Mouse (Mus musculus) thymus, adult 2 months (tissue): Measurements from ENCODE around the gene Srrt. TPM values are rescaled to one million over a fixed set of nuclear protein-coding genes. Genes with fewer than 3 reads are reported as not detected.

Source experiments
- DNase-seq: peaks from one replicate; pipeline ENCODE4 v3.0.0; 2021
- H3K27ac ChIP-seq: fragments of 200-500 bp; 2 replicates; pipeline ENCODE4 v1.5.1; 2012; ENCODE audit warnings: low read length, control low read depth; ENCODE audit not compliant: control insufficient read depth, insufficient read depth
- H3K27me3 ChIP-seq: fragments of 200-500 bp; 2 replicates; pipeline ENCODE4 v1.6.1; 2012; ENCODE audit warnings: mild to moderate bottlenecking, low read length, moderate library complexity, mixed read lengths; ENCODE audit not compliant: control insufficient read depth, insufficient read depth
- H3K36me3 ChIP-seq: fragments of 200-500 bp; 2 replicates; pipeline ENCODE4 v1.6.1; 2012; ENCODE audit warnings: mild to moderate bottlenecking, low read length, moderate library complexity; ENCODE audit not compliant: control insufficient read depth, insufficient read depth
- H3K4me1 ChIP-seq: fragments of 200-500 bp; replicated peaks from 2 replicates; pipeline ENCODE4 v1.6.1; 2012; ENCODE audit warnings: low read length; ENCODE audit not compliant: control insufficient read depth, insufficient read depth
- H3K4me3 ChIP-seq: fragments of 200-500 bp; 2 replicates; pipeline ENCODE4 v1.5.1; 2012; ENCODE audit warnings: mild to moderate bottlenecking, low read length, control low read depth, moderate library complexity; ENCODE audit not compliant: control insufficient read depth, insufficient read depth
- CTCF ChIP-seq: fragments of 200-500 bp; IDR thresholded peaks from 2 replicates; pipeline ENCODE4 v1.5.1; 2012; ENCODE audit warnings: mild to moderate bottlenecking, control low read depth, low read length, moderate library complexity, borderline replicate concordance; ENCODE audit not compliant: control insufficient read depth, poor library complexity, insufficient read depth; ENCODE audit errors: extremely low read depth
- POLR2A ChIP-seq: fragments of 200-500 bp; IDR thresholded peaks from 2 replicates; pipeline ENCODE4 v1.6.1; 2012; ENCODE audit warnings: mild to moderate bottlenecking, low read length, control low read depth, moderate library complexity; ENCODE audit not compliant: control insufficient read depth, poor library complexity, insufficient read depth; ENCODE audit errors: extremely low read depth
- WGBS: fragments of 180-500 bp; shearing (Covaris S2); methylation state at CpG from one replicate; pipeline ENCODE4 v1.1.7; 2018; 5-methylcytosine and 5-hydroxymethylcytosine counted together
- polyA plus RNA-seq: library from polyadenylated mRNA; depleted of rRNA; stranded (reverse); fragments of >200 nt; gene quantifications from 2 replicates; pipeline ENCODE4 v1.2.3, GENCODE M21; 2012

The Srrt gene
- polyA plus RNA-seq, 1 experiment, result 434 TPM

DNA sequence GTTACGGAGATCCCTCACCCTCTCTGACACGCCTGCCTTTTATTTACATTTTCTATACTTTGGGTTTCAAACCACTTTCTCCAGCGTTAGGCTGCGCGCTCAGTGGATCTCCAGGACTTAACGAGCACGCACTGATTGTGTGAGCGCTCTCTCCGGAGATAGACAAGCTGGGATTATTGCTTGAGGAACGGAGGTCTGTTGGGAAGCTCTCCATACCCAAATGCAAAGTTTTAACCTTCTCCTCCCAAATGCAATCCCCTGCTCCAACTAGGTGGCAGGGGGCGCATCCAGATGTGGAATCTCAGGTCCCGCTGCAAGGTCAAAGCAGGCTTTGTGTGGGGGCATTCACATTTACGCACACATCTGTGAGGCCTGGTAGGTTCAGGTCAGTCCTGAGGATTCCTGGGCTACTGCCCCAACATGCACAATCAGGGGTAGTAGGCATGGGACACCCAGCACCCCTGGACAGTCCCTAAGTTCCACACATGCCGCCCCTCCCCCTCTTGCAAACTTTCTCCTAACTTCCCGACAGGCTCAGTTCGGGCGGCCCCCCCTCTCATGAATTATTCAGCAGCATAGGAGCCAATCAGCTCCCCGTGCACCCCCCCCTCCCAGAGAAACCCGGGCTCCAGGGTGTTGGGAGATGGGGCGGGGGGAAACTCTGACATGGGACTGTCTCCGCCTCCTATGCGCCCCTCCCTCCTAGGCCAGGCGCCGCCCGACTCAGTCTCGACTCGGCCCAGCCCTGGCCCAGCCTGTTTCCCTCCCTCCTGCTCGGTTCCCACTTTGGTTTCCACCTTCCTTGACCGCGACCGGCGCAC is 42.1 kb upstream of the Srrt start, which contains the start of gene Ephb4:
Gene Ephb4 (plus strand): TSS at position 726 of the 821 bp plus-strand sequence.
- H3K4me3 ChIP-seq, result peak within 1 kb of the TSS; percentile 5; the same call in 1 of the 2 replicates
- no peaks in the 10 kb centered on the region for H3K36me3 ChIP-seq
- TF ChIP-seq CTCF, result no peak
- no peak for TF ChIP-seq POLR2A
- 5% methylated on average over 31 of the region's 32 CpGs for WGBS
- DNase-seq, result no peak
- H3K27ac ChIP-seq, result no peak within 1 kb of the TSS
- 0 out of 2 replicates have a peak, but pooled peaks cover 4% of the 10 kb centered on the region for H3K4me1 ChIP-seq
- peaks cover 7% of the 10 kb centered on the region for H3K27me3 ChIP-seq

DNA sequence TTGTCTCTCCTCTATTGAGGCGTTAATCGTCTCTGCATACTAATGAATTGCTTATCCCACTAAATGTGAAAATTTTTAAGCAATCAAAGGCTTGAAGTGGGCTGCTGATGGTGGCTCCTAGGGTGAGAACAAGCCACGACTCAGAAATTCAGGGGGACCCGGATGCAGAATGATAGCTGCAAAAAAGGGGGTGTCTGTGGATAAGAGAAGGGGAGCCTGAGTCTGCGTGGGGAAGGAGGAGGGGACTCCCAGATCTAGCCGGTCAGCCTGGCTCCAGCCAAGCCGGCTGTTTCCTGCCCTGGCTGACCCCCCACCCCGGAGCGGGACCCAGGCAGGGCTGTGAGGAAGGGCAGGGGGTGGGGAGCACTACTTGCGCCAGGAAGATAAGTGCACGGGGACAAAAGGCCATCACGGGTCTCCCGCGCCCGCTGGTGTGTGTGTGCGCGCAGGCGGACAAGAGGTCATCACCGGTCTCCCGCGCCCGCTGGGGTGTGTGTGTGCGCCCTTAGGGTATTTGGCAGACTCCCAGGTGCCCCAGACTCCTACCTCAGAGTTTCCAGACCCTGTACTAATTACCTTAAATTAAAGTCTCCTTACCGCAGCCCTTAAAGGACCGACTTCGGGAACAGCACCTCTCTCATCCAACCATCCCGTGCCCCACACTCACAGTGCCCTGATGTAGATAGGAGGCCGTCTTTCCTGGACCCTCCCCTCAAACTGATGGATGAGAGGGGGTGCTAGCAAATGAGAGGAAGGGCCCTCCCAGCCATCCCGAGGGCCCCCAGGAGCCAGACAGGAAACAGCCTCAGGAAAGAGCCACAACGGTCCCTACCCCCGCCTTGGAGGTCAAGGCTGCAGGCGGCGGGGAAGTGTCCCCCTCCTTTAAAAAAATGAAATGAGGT is 41.3 kb upstream of the Srrt start:
- Histone ChIP-seq H3K27ac (no peak overlapping the region), H3K27me3 (peaks cover 7% of the 10 kb centered on the region), H3K4me3 (no peak overlapping the region), H3K4me1 (0 out of 2 replicates have a peak, but pooled peaks cover 4% of the 10 kb centered on the region), H3K36me3 (no peaks in the 10 kb centered on the region)
- no peak for TF ChIP-seq CTCF
- no peak for TF ChIP-seq POLR2A
- WGBS, result 12% methylated on average over 33 of the region's 33 CpGs
- DNase-seq, result no peak

DNA sequence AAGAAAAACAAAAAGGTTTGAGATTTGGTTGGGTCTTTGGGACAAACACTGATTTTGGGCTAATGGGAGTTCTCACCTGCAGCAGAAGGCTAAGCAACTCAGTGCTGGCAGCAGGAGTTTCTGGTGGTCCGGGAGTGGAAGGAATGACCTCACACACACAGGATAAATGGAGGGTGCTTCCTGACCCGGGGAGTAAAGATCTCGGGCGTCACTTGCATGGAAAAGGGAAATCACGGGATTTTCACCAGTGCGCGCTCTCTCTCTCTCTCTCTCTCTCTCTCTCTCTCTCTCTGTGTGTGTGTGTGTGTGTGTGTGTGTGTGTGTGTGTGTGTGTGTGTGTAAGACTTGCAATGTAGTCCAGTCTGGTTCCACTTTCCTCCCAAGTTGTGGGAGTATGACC is 40.4 kb upstream of the Srrt start:
- H3K4me3 ChIP-seq, result no peak overlapping the region
- H3K27me3 ChIP-seq, result peaks cover 7% of the 10 kb centered on the region
- 0 out of 2 replicates have a peak, but pooled peaks cover 4% of the 10 kb centered on the region for H3K4me1 ChIP-seq
- 86% methylated on average over 7 of the region's 7 CpGs for WGBS
- no peak overlapping the region for H3K27ac ChIP-seq
- H3K36me3 ChIP-seq, result no peaks in the 10 kb centered on the region
- DNase-seq, result no peak
- TF ChIP-seq POLR2A (no peak), CTCF (no peak)

DNA sequence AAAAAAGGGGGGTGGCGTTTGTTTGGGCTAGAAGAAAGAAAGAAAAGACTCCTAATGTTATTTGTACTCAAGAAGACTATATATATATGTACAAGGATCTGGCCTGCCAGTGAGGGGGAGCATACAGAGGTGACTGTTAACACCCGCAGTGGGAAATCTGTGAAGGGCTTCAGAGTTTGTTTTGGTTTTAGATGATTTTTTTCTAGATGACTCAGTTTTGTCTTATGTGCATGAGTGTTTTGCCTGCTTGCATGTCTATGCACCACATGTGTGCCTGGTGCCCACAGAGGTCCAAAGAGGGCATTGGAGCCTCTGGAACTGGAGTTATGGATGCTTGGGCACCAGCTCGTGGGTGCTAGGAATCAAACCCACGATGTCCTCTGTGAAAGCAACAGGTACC is 39.5 kb upstream of the Srrt start:
- WGBS, result 92% methylated on average over 4 of the region's 4 CpGs
- Histone ChIP-seq H3K4me1 (0 out of 2 replicates have a peak, but pooled peaks cover 4% of the 10 kb centered on the region), H3K4me3 (no peak overlapping the region), H3K27me3 (peaks cover 7% of the 10 kb centered on the region), H3K27ac (no peak overlapping the region), H3K36me3 (no peaks in the 10 kb centered on the region)
- no peak for DNase-seq
- no peak for TF ChIP-seq CTCF
- TF ChIP-seq POLR2A, result no peak

DNA sequence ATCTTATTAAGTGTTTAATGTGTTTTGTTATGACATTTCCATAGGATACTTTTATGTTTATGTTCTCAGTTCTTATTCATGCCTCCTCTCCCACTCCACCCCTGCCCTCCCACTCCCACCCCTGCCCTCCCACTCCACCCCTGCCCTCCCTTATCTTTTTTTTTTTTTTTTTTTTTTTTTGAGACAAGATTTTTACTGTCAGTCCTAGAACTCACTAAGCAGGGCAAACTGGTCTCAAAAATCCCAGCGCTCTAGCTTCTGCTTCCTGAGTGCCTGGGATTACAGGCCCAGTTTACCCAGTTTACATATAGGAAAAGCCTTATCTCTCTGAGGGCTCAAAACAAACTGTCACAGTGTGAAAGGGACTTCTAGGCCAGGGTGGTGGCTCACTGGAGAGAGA is 38.9 kb upstream of the Srrt start:
- Histone ChIP-seq H3K4me1 (0 out of 2 replicates have a peak, but pooled peaks cover 4% of the 10 kb centered on the region), H3K27me3 (peaks cover 7% of the 10 kb centered on the region), H3K4me3 (no peak overlapping the region), H3K36me3 (no peaks in the 10 kb centered on the region), H3K27ac (no peak overlapping the region)
- no peak for TF ChIP-seq POLR2A
- no peak for TF ChIP-seq CTCF
- 94% methylated on average over 1 of the region's 1 CpGs for WGBS
- DNase-seq, result no peak

DNA sequence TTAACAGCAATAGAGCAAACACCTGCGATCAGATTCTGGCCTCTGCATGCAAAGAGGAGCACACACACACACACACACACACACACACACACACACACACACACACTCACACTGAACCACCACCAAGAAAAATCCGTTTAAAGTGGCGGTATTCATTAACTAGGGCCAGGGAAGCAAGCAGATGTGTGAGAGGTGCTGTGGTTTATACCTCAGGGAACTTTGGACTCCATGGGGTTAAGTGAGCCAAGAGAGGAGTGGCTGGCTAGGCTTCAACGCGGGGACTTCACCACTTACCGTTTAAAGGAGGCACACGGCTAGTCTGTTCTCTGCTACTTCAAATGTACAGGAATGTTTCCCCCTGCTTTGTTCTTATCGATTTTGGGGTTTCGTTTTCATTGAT is 38.3 kb upstream of the Srrt start:
- no peak for DNase-seq
- Histone ChIP-seq H3K27ac (no peak overlapping the region), H3K4me1 (0 out of 2 replicates have a peak, but pooled peaks cover 4% of the 10 kb centered on the region), H3K4me3 (no peak overlapping the region), H3K36me3 (no peaks in the 10 kb centered on the region), H3K27me3 (peaks cover 7% of the 10 kb centered on the region)
- TF ChIP-seq CTCF (no peak), POLR2A (no peak)
- under 1% methylated on average over 9 of the region's 9 CpGs for WGBS
